Mouse (Mus musculus) sigmoid colon, adult 10 weeks (tissue): ENCODE measurements around the gene Gm10306. TPM values are rescaled to one million over a fixed set of nuclear protein-coding genes. Genes with fewer than 3 reads are reported as not detected.

ENCODE experiments used
- polyA plus RNA-seq: library from polyadenylated mRNA; stranded (reverse); fragments of 350-450 nt; fragmentation: Illumina TruSeq; extraction: RNeasy Lipid Tissue Mini Kit (QIAGEN cat#74804); gene quantifications from one replicate; pipeline ENCODE4 v1.2.3, GENCODE M21; 2014; ENCODE audit warnings: low read depth, low replicate concordance

Gm10306 gene
- polyA plus RNA-seq = not detected

GRCm38 (mm10) chr4:94556265-94557054, at the start of gene Gm10306, which contains the start of gene Caap1:
Gm10306 (plus strand) TSS chr4:94556546.
Caap1 (minus strand) TSS chr4:94556796.

GRCm38 (mm10) chr4:94603031-94603629, 46.8 kb downstream of the Gm10306 start, which contains the start of gene Plaa:
Plaa (minus strand) TSS chr4:94603244.

Other genes starting within 250 kb of the Gm10306 start
- gene Caap1, start 250 bp downstream of the Gm10306 start, polyA plus RNA-seq = 33.9 TPM
- 125 TPM for gene Plaa, start 46.7 kb downstream of the Gm10306 start, polyA plus RNA-seq
- gene Ift74, start 57.9 kb downstream of the Gm10306 start, polyA plus RNA-seq = 41.5 TPM
- 291 TPM for gene Lrrc19, start 93.6 kb downstream of the Gm10306 start, polyA plus RNA-seq
- gene Tek, start 182.7 kb downstream of the Gm10306 start, polyA plus RNA-seq = 10.1 TPM